Mouse (Mus musculus): ENCODE results near the gene Psme2. TPM values are rescaled to one million over a fixed set of nuclear protein-coding genes. Genes with fewer than 3 reads are reported as not detected.

Gene Psme2
- polyA plus RNA-seq, 1 experiment from 2014 or later, result 205 TPM

- H3K36me3 ChIP-seq, result peaks cover 58% of the 10 kb centered on the region
- DNase-seq (ENCODE audit: low spot score), result no peak
- no peaks in the 10 kb centered on the region for H3K9me3 ChIP-seq
- H3K27ac ChIP-seq, result no peak overlapping the region
- H3K27me3 ChIP-seq (ENCODE audit: insufficient read depth, poor library complexity, severe bottlenecking), result no peaks in the 10 kb centered on the region
- peaks cover 21% of the 10 kb centered on the region for H3K4me1 ChIP-seq
- no peak overlapping the region for H3K4me3 ChIP-seq
- WGBS, result 92% methylated on average over 6 of the region's 6 CpGs
These were observed 17.4 kb upstream of the Psme2 start for GRCm38 (mm10) chr14:55608339-55608738.

GRCm38 (mm10) chr14:55605743-55606459, 15.0 kb upstream of the Psme2 start:
- H3K27ac ChIP-seq, result no peak overlapping the region
- H3K4me1 ChIP-seq, result peaks cover 20% of the 10 kb centered on the region
- no peaks in the 10 kb centered on the region for H3K27me3 ChIP-seq (ENCODE audit: insufficient read depth, poor library complexity, severe bottlenecking)
- H3K4me3 ChIP-seq, result no peak overlapping the region
- DNase-seq (ENCODE audit: low spot score), result no peak
- peaks cover 81% of the 10 kb centered on the region for H3K36me3 ChIP-seq
- WGBS, result 71% methylated on average over 16 of the region's 16 CpGs
- no peaks in the 10 kb centered on the region for H3K9me3 ChIP-seq

GRCm38 (mm10) chr14:55604823-55605222, 13.9 kb upstream of the Psme2 start:
- H3K4me1 ChIP-seq, result peaks cover 20% of the 10 kb centered on the region
- peaks cover 86% of the 10 kb centered on the region for H3K36me3 ChIP-seq
- no peak overlapping the region for H3K27ac ChIP-seq
- no peaks in the 10 kb centered on the region for H3K9me3 ChIP-seq
- no peaks in the 10 kb centered on the region for H3K27me3 ChIP-seq (ENCODE audit: insufficient read depth, poor library complexity, severe bottlenecking)
- no peak for DNase-seq (ENCODE audit: low spot score)
- H3K4me3 ChIP-seq, result peak overlapping the region; percentile 57; the same call in 1 of the 2 replicates
- 93% methylated on average over 11 of the region's 11 CpGs for WGBS

GRCm38 (mm10) chr14:55603633-55604576, 13.0 kb upstream of the Psme2 start:
- Histone ChIP-seq H3K27ac (peak overlapping the region; percentile 89), H3K4me1 (peaks cover 20% of the 10 kb centered on the region), H3K36me3 (peaks cover 86% of the 10 kb centered on the region), H3K4me3 (peak overlapping the region; percentile 57), H3K27me3 (ENCODE audit: insufficient read depth, poor library complexity, severe bottlenecking) (no peaks in the 10 kb centered on the region), H3K9me3 (no peaks in the 10 kb centered on the region)
- 20% methylated on average over 19 of the region's 19 CpGs for WGBS
- DNase-seq (ENCODE audit: low spot score), result peak; percentile 96

- H3K36me3 ChIP-seq, result peaks cover 86% of the 10 kb centered on the region
- no peak for DNase-seq (ENCODE audit: low spot score)
These were observed 12.3 kb upstream of the Psme2 start, which contains the start of gene Irf9 for GRCm38 (mm10) chr14:55603271-55603632. Gene Irf9, plus strand, starts transcription at chr14:55603571.

GRCm38 (mm10) chr14:55598521-55599390, 7.8 kb upstream of the Psme2 start:
- DNase-seq (ENCODE audit: low spot score), result peak; percentile 73
- peaks cover 15% of the 10 kb centered on the region for H3K4me1 ChIP-seq
- WGBS, result 93% methylated on average over 21 of the region's 21 CpGs
- H3K4me3 ChIP-seq, result no peak overlapping the region
- H3K9me3 ChIP-seq, result no peaks in the 10 kb centered on the region
- H3K27me3 ChIP-seq (ENCODE audit: insufficient read depth, poor library complexity, severe bottlenecking), result no peaks in the 10 kb centered on the region
- H3K36me3 ChIP-seq, result peaks cover 95% of the 10 kb centered on the region
- no peak overlapping the region for H3K27ac ChIP-seq

More at GRCm38 (mm10) chr14:55603271-55603632, 12.3 kb upstream of the Psme2 start, which contains the start of gene Irf9:
- H3K4me3 ChIP-seq, result peak within 1 kb of the TSS; percentile 57
- peaks cover 20% of the 10 kb centered on the region for H3K4me1 ChIP-seq
- no peaks in the 10 kb centered on the region for H3K27me3 ChIP-seq (ENCODE audit: insufficient read depth, poor library complexity, severe bottlenecking)
- peak within 1 kb of the TSS; percentile 89 for H3K27ac ChIP-seq
- WGBS, result 80% methylated on average over 7 of the region's 7 CpGs
- no peaks in the 10 kb centered on the region for H3K9me3 ChIP-seq

GRCm38 (mm10) chr14:55596036-55596690, 5.2 kb upstream of the Psme2 start:
- H3K27me3 ChIP-seq (ENCODE audit: insufficient read depth, poor library complexity, severe bottlenecking), result no peaks in the 10 kb centered on the region

GRCm38 (mm10) chr14:55592226-55592625, 1.3 kb upstream of the Psme2 start:
- no peaks in the 10 kb centered on the region for H3K9me3 ChIP-seq
- DNase-seq (ENCODE audit: low spot score), result no peak
- H3K27me3 ChIP-seq (ENCODE audit: insufficient read depth, poor library complexity, severe bottlenecking), result no peaks in the 10 kb centered on the region
- peak overlapping the region; percentile 98 for H3K4me3 ChIP-seq
- H3K27ac ChIP-seq, result peak overlapping the region; percentile 96
- WGBS, result 7% methylated on average over 16 of the region's 16 CpGs
- H3K36me3 ChIP-seq, result peaks cover 45% of the 10 kb centered on the region
- H3K4me1 ChIP-seq, result peaks cover 31% of the 10 kb centered on the region

More at GRCm38 (mm10) chr14:55596036-55596690, 5.2 kb upstream of the Psme2 start:
- Histone ChIP-seq H3K4me1 (peaks cover 24% of the 10 kb centered on the region), H3K36me3 (peaks cover 71% of the 10 kb centered on the region), H3K27ac (no peak overlapping the region), H3K9me3 (no peaks in the 10 kb centered on the region), H3K4me3 (0 out of 2 replicates have a peak overlapping the region, but pooled peaks have one; percentile 1)
- peak; percentile 74 for DNase-seq (ENCODE audit: low spot score)
- 80% methylated on average over 13 of the region's 13 CpGs for WGBS

GRCm38 (mm10) chr14:55591331-55591891, 498 bp upstream of the Psme2 start, which contains the start of gene Rnf31:
Gene Rnf31, plus strand, starts transcription at chr14:55591708.
- Histone ChIP-seq H3K27me3 (ENCODE audit: insufficient read depth, poor library complexity, severe bottlenecking) (no peaks in the 10 kb centered on the region), H3K27ac (peak within 1 kb of the TSS; percentile 96), H3K9me3 (no peaks in the 10 kb centered on the region), H3K4me1 (peaks cover 31% of the 10 kb centered on the region), H3K4me3 (peak within 1 kb of the TSS; percentile 98), H3K36me3 (peaks cover 40% of the 10 kb centered on the region)
- WGBS, result under 1% methylated on average over 33 of the region's 33 CpGs
- peak; percentile 98 for DNase-seq (ENCODE audit: low spot score)

GRCm38 (mm10) chr14:55589771-55590448, 1.0 kb downstream of the Psme2 start:
- Histone ChIP-seq H3K27ac (peak overlapping the region; percentile 96), H3K4me1 (peaks cover 38% of the 10 kb centered on the region), H3K9me3 (no peaks in the 10 kb centered on the region), H3K36me3 (peaks cover 25% of the 10 kb centered on the region), H3K27me3 (ENCODE audit: insufficient read depth, poor library complexity, severe bottlenecking) (no peaks in the 10 kb centered on the region), H3K4me3 (peak overlapping the region; percentile 98)
- WGBS, result 81% methylated on average over 11 of the region's 11 CpGs
- no peak for DNase-seq (ENCODE audit: low spot score)

GRCm38 (mm10) chr14:55589271-55589670, 1.6 kb downstream of the Psme2 start:
- no peak for DNase-seq (ENCODE audit: low spot score)
- no peak overlapping the region for H3K4me3 ChIP-seq
- no peak overlapping the region for H3K27ac ChIP-seq
- no peaks in the 10 kb centered on the region for H3K9me3 ChIP-seq
- peaks cover 44% of the 10 kb centered on the region for H3K4me1 ChIP-seq
- no peaks in the 10 kb centered on the region for H3K27me3 ChIP-seq (ENCODE audit: insufficient read depth, poor library complexity, severe bottlenecking)
- peaks cover 19% of the 10 kb centered on the region for H3K36me3 ChIP-seq
- WGBS, result 84% methylated on average over 5 of the region's 5 CpGs
